Mouse (Mus musculus): ENCODE results near the gene Bola2. TPM values are rescaled to one million over a fixed set of nuclear protein-coding genes. Genes with fewer than 3 reads are reported as not detected.

The Bola2 gene
- total RNA-seq, 2 experiments from 2014 or later = 49.8 to 161 TPM

Other genes starting within 250 kb of the Bola2 start
- gene Atp2a1, start 232.3 kb upstream of the Bola2 start, total RNA-seq (2015) = 0.07 and 0.52 TPM in 2 replicates
- gene Atp2a1, start 232.3 kb upstream of the Bola2 start, total RNA-seq (2017) = not detected in 2 replicates
- gene Sh2b1, start 220.0 kb upstream of the Bola2 start, total RNA-seq (2015) = 18.2 and 20.6 TPM in 2 replicates
- gene Sh2b1, start 220.0 kb upstream of the Bola2 start, total RNA-seq (2017) = 9.9 and 10.6 TPM in 2 replicates
- gene Tufm, start 208.0 kb upstream of the Bola2 start, total RNA-seq (2015) = 40.2 and 44.3 TPM in 2 replicates
- 33.8 and 44.9 TPM in 2 replicates for gene Tufm, start 208.0 kb upstream of the Bola2 start, total RNA-seq (2017)
- gene Atxn2l, start 192.0 kb upstream of the Bola2 start, total RNA-seq (2015) = 75.5 and 84.4 TPM in 2 replicates
- 26.1 and 40.5 TPM in 2 replicates for gene Atxn2l, start 192.0 kb upstream of the Bola2 start, total RNA-seq (2017)
- gene Eif3c, start 129.0 kb upstream of the Bola2 start, total RNA-seq (2015) = 110 and 121 TPM in 2 replicates
- gene Eif3c, start 129.0 kb upstream of the Bola2 start, total RNA-seq (2017) = 131 and 143 TPM in 2 replicates
- 27.6 and 30.3 TPM in 2 replicates for gene Apobr, start 110.5 kb upstream of the Bola2 start, total RNA-seq (2015)
- 98.7 and 99.5 TPM in 2 replicates for gene Apobr, start 110.5 kb upstream of the Bola2 start, total RNA-seq (2017)
- gene Cln3, start 109.6 kb upstream of the Bola2 start, total RNA-seq (2015) = 106 and 118 TPM in 2 replicates
- gene Cln3, start 109.6 kb upstream of the Bola2 start, total RNA-seq (2017) = 59.5 and 77.8 TPM in 2 replicates
- 2.5 and 2.9 TPM in 2 replicates for gene Il27, start 100.5 kb upstream of the Bola2 start, total RNA-seq (2015)
- gene Il27, start 100.5 kb upstream of the Bola2 start, total RNA-seq (2017) = 3.0 and 4.8 TPM in 2 replicates
- 54.7 and 61.4 TPM in 2 replicates for gene Nupr1, start 64.5 kb upstream of the Bola2 start, total RNA-seq (2015)
- gene Nupr1, start 64.5 kb upstream of the Bola2 start, total RNA-seq (2017) = 108 and 126 TPM in 2 replicates
- gene Sgf29, start 46.1 kb upstream of the Bola2 start, total RNA-seq (2015) = 42.1 and 55.6 TPM in 2 replicates
- gene Sgf29, start 46.1 kb upstream of the Bola2 start, total RNA-seq (2017) = 27.3 and 35.5 TPM in 2 replicates
- gene Sult1a1, start 19.0 kb upstream of the Bola2 start, total RNA-seq (2015) = 4.8 and 6.6 TPM in 2 replicates
- gene Sult1a1, start 19.0 kb upstream of the Bola2 start, total RNA-seq (2017) = 6.6 and 6.9 TPM in 2 replicates
- 4.1 and 6.0 TPM in 2 replicates for gene Slx1b, start 383 bp downstream of the Bola2 start, total RNA-seq (2015)
- 4.7 and 5.9 TPM in 2 replicates for gene Slx1b, start 383 bp downstream of the Bola2 start, total RNA-seq (2017)
- 1,020 and 1,059 TPM in 2 replicates for gene Coro1a, start 12.4 kb downstream of the Bola2 start, total RNA-seq (2015)
- gene Coro1a, start 12.4 kb downstream of the Bola2 start, total RNA-seq (2017) = 1,317 and 1,554 TPM in 2 replicates
- gene Mapk3, start 64.2 kb downstream of the Bola2 start, total RNA-seq (2015) = 173 and 177 TPM in 2 replicates
- gene Mapk3, start 64.2 kb downstream of the Bola2 start, total RNA-seq (2017) = 88.3 and 91.1 TPM in 2 replicates
- gene Gdpd3, start 70.9 kb downstream of the Bola2 start, total RNA-seq (2015) = 26.8 and 37.3 TPM in 2 replicates
- gene Gdpd3, start 70.9 kb downstream of the Bola2 start, total RNA-seq (2017) = 57.9 and 71.4 TPM in 2 replicates
- 196 and 200 TPM in 2 replicates for gene Ypel3, start 81.6 kb downstream of the Bola2 start, total RNA-seq (2015)
- 91.7 and 117 TPM in 2 replicates for gene Ypel3, start 81.6 kb downstream of the Bola2 start, total RNA-seq (2017)
- gene Tbx6, start 86.1 kb downstream of the Bola2 start, total RNA-seq (2015) = 0.68 and 1.0 TPM in 2 replicates
- 0.98 and 0.99 TPM in 2 replicates for gene Tbx6, start 86.1 kb downstream of the Bola2 start, total RNA-seq (2017)
- 186 and 196 TPM in 2 replicates for gene Ppp4c, start 97.1 kb downstream of the Bola2 start, total RNA-seq (2015)
- 139 and 154 TPM in 2 replicates for gene Ppp4c, start 97.1 kb downstream of the Bola2 start, total RNA-seq (2017)
- gene Fam57b, start 102.3 kb downstream of the Bola2 start, total RNA-seq (2015) = not detected in 2 replicates
- gene Fam57b, start 102.3 kb downstream of the Bola2 start, total RNA-seq (2017) = not detected in 2 replicates
- not detected in 2 replicates for gene 4930451I11Rik, start 136.2 kb downstream of the Bola2 start, total RNA-seq (2015)
- gene 4930451I11Rik, start 136.2 kb downstream of the Bola2 start, total RNA-seq (2017) = not detected in 2 replicates
- not detected in 2 replicates for gene Doc2a, start 152.0 kb downstream of the Bola2 start, total RNA-seq (2015)
- gene Doc2a, start 152.0 kb downstream of the Bola2 start, total RNA-seq (2017) = not detected in 2 replicates
- 14.6 and 22.0 TPM in 2 replicates for gene Hirip3, start 166.6 kb downstream of the Bola2 start, total RNA-seq (2015)
- 147 and 164 TPM in 2 replicates for gene Hirip3, start 166.6 kb downstream of the Bola2 start, total RNA-seq (2017)
- gene Ino80e, start 167.0 kb downstream of the Bola2 start, total RNA-seq (2015) = 42.5 and 51.5 TPM in 2 replicates
- 21.3 and 46.4 TPM in 2 replicates for gene Ino80e, start 167.0 kb downstream of the Bola2 start, total RNA-seq (2017)
- 14.3 and 19.0 TPM in 2 replicates for gene Taok2, start 189.3 kb downstream of the Bola2 start, total RNA-seq (2015)
- gene Taok2, start 189.3 kb downstream of the Bola2 start, total RNA-seq (2017) = 26.8 and 32.0 TPM in 2 replicates
- gene Tmem219, start 227.5 kb downstream of the Bola2 start, total RNA-seq (2015) = 47.9 and 50.9 TPM in 2 replicates
- 44.9 and 45.5 TPM in 2 replicates for gene Tmem219, start 227.5 kb downstream of the Bola2 start, total RNA-seq (2017)
- gene Kctd13, start 233.5 kb downstream of the Bola2 start, total RNA-seq (2015) = 7.3 and 12.0 TPM in 2 replicates
- gene Kctd13, start 233.5 kb downstream of the Bola2 start, total RNA-seq (2017) = 10.9 and 19.0 TPM in 2 replicates

All from megakaryocyte, adult 5-6 weeks (primary cell).